Mouse (Mus musculus): ENCODE data around the gene Gm11985. TPM values are rescaled to one million over a fixed set of nuclear protein-coding genes. Genes with fewer than 3 reads are reported as not detected.
A peak's percentile ranks its signal among the peaks of the same experiment; 100 is the strongest.

The Gm11985 gene
- polyA plus RNA-seq, 2 experiments, result not detected

- ATAC-seq (ENCODE audit: insufficient read depth) (no peak), DNase-seq (ENCODE audit: low read depth in 3 of 3, low spot score in 3 of 3) (no peak)
- Histone ChIP-seq H3K4me2 (ENCODE audit: low read depth) (no peak overlapping the region), H3K36me3 (replicated peaks; ENCODE audit: control insufficient read depth, insufficient read depth, low read depth) (no peaks in the 10 kb centered on the region), H3K4me3 (ENCODE audit: insufficient read depth in 1 of 2, low read depth in 2 of 2, low read length in 2 of 2) (no peak overlapping the region), H3K9ac (replicated peaks) (no peak overlapping the region), H3K4me1 (replicated peaks; ENCODE audit: control insufficient read depth in 2 of 2, insufficient read depth in 2 of 2, low read length in 1 of 2) (no peaks in the 10 kb centered on the region), H3K27ac (no peak overlapping the region), H3K9me3 (ENCODE audit: control insufficient read depth, low read length) (no peaks in the 10 kb centered on the region), H3K27me3 (ENCODE audit: control insufficient read depth, insufficient read depth, low read length) (no peaks in the 10 kb centered on the region)
- TF ChIP-seq EP300 (IDR thresholded peaks at IDR 0.05; ENCODE audit: low read depth), result no peak
- no peak for TF ChIP-seq CTCF (IDR thresholded peaks at IDR 0.05; ENCODE audit: low read depth)
- 61% methylated on average over 9 of the region's 9 CpGs for WGBS (ENCODE audit: insufficient replicate concordance)
These were observed 15.5 kb upstream of the Gm11985 start for GRCm38 (mm10) chr11:7203846-7204245.

- TF ChIP-seq CTCF (IDR thresholded peaks at IDR 0.05; ENCODE audit: low read depth) (no peak), EP300 (IDR thresholded peaks at IDR 0.05; ENCODE audit: low read depth) (no peak)
- 54% methylated on average over 7 of the region's 7 CpGs for WGBS (ENCODE audit: insufficient replicate concordance)
- Histone ChIP-seq H3K4me3 (ENCODE audit: insufficient read depth in 1 of 2, low read depth in 2 of 2, low read length in 2 of 2) (no peak overlapping the region), H3K9me3 (ENCODE audit: control insufficient read depth, low read length) (no peaks in the 10 kb centered on the region), H3K36me3 (replicated peaks; ENCODE audit: control insufficient read depth, insufficient read depth, low read depth) (no peaks in the 10 kb centered on the region), H3K4me1 (replicated peaks; ENCODE audit: control insufficient read depth in 2 of 2, insufficient read depth in 2 of 2, low read length in 1 of 2) (no peaks in the 10 kb centered on the region), H3K9ac (replicated peaks) (no peak overlapping the region), H3K27ac (no peak overlapping the region), H3K4me2 (ENCODE audit: low read depth) (no peak overlapping the region), H3K27me3 (ENCODE audit: control insufficient read depth, insufficient read depth, low read length) (no peaks in the 10 kb centered on the region)
- no peak for ATAC-seq (ENCODE audit: insufficient read depth)
- DNase-seq (ENCODE audit: low read depth in 3 of 3, low spot score in 3 of 3), result no peak
These were observed 13.8 kb upstream of the Gm11985 start for GRCm38 (mm10) chr11:7202206-7202605.

GRCm38 (mm10) chr11:7200393-7200783 is 12.0 kb upstream of the Gm11985 start:
- TF ChIP-seq CTCF (IDR thresholded peaks at IDR 0.05; ENCODE audit: low read depth) (no peak), EP300 (IDR thresholded peaks at IDR 0.05; ENCODE audit: low read depth) (no peak)
- Histone ChIP-seq H3K9ac (replicated peaks) (no peak overlapping the region), H3K36me3 (replicated peaks; ENCODE audit: control insufficient read depth, insufficient read depth, low read depth) (no peaks in the 10 kb centered on the region), H3K4me1 (replicated peaks; ENCODE audit: control insufficient read depth in 2 of 2, insufficient read depth in 2 of 2, low read length in 1 of 2) (peaks cover 0 to 4% of the 10 kb centered on the region in 2 experiments; a peak in 1 of 4 replicates), H3K4me3 (ENCODE audit: insufficient read depth in 1 of 2, low read depth in 2 of 2, low read length in 2 of 2) (no peak overlapping the region), H3K27ac (no peak overlapping the region), H3K27me3 (ENCODE audit: control insufficient read depth, insufficient read depth, low read length) (no peaks in the 10 kb centered on the region), H3K9me3 (ENCODE audit: control insufficient read depth, low read length) (no peaks in the 10 kb centered on the region), H3K4me2 (ENCODE audit: low read depth) (no peak overlapping the region)
- no peak for ATAC-seq (ENCODE audit: insufficient read depth)
- 60% methylated on average over 9 of the region's 9 CpGs for WGBS (ENCODE audit: insufficient replicate concordance)
- no peak for DNase-seq (ENCODE audit: low read depth in 3 of 3, low spot score in 3 of 3)

- Histone ChIP-seq H3K4me1 (replicated peaks; ENCODE audit: control insufficient read depth in 2 of 2, insufficient read depth in 2 of 2, low read length in 1 of 2) (peaks cover 0 to 4% of the 10 kb centered on the region in 2 experiments; a peak in 1 of 4 replicates), H3K27me3 (ENCODE audit: control insufficient read depth, insufficient read depth, low read length) (no peaks in the 10 kb centered on the region), H3K9me3 (ENCODE audit: control insufficient read depth, low read length) (no peaks in the 10 kb centered on the region; the same call in 1 of the 2 replicates), H3K27ac (no peak overlapping the region), H3K4me3 (ENCODE audit: insufficient read depth in 1 of 2, low read depth in 2 of 2, low read length in 2 of 2) (no peak overlapping the region), H3K36me3 (replicated peaks; ENCODE audit: control insufficient read depth, insufficient read depth, low read depth) (no peaks in the 10 kb centered on the region), H3K9ac (replicated peaks) (no peak overlapping the region), H3K4me2 (ENCODE audit: low read depth) (no peak overlapping the region)
- DNase-seq (ENCODE audit: low read depth in 3 of 3, low spot score in 3 of 3) (peak in 1 of 3 experiments; percentile 37), ATAC-seq (ENCODE audit: insufficient read depth) (no peak)
- TF ChIP-seq CTCF (IDR thresholded peaks at IDR 0.05; ENCODE audit: low read depth) (peak; percentile 61), EP300 (IDR thresholded peaks at IDR 0.05; ENCODE audit: low read depth) (no peak)
- WGBS (ENCODE audit: insufficient replicate concordance), result 40% methylated on average over 14 of the region's 14 CpGs
These were observed 11.5 kb upstream of the Gm11985 start for GRCm38 (mm10) chr11:7199736-7200392.

GRCm38 (mm10) chr11:7198481-7199256 is 10.3 kb upstream of the Gm11985 start:
- no peaks in the 10 kb centered on the region for H3K36me3 ChIP-seq (replicated peaks; ENCODE audit: control insufficient read depth, insufficient read depth, low read depth)
- H3K4me1 ChIP-seq (replicated peaks; ENCODE audit: control insufficient read depth in 2 of 2, insufficient read depth in 2 of 2, low read length in 1 of 2), result peaks cover 0 to 6% of the 10 kb centered on the region in 2 experiments; a peak in 1 of 4 replicates
- no peaks in the 10 kb centered on the region; the same call in 1 of the 2 replicates for H3K9me3 ChIP-seq (ENCODE audit: control insufficient read depth, low read length)
- no peak for TF ChIP-seq EP300 (IDR thresholded peaks at IDR 0.05; ENCODE audit: low read depth)
- TF ChIP-seq CTCF (IDR thresholded peaks at IDR 0.05; ENCODE audit: low read depth), result no peak
- peak overlapping the region; percentile 36; the same call in 1 of the 2 replicates for H3K9ac ChIP-seq (replicated peaks)
- ATAC-seq (ENCODE audit: insufficient read depth), result no peak
- WGBS (ENCODE audit: insufficient replicate concordance), result 43% methylated on average over 10 of the region's 10 CpGs
- H3K27me3 ChIP-seq (ENCODE audit: control insufficient read depth, insufficient read depth, low read length), result no peaks in the 10 kb centered on the region
- DNase-seq (ENCODE audit: low read depth in 3 of 3, low spot score in 3 of 3), result no peak
- peak overlapping the region; percentile 39 to 47 for H3K4me3 ChIP-seq (ENCODE audit: insufficient read depth in 1 of 2, low read depth in 2 of 2, low read length in 2 of 2)
- H3K4me2 ChIP-seq (ENCODE audit: low read depth), result peak overlapping the region; percentile 35
- no peak overlapping the region for H3K27ac ChIP-seq
